Mouse (Mus musculus): ENCODE data around the gene Alg5. TPM values are rescaled to one million over a fixed set of nuclear protein-coding genes. Genes with fewer than 3 reads are reported as not detected.

The Alg5 gene
- polyA plus RNA-seq, 1 experiment from 2014 or later, result 37.5 TPM

- H3K27me3 ChIP-seq (ENCODE audit: control insufficient read depth, insufficient read depth, low read length), result no peaks in the 10 kb centered on the region
- ATAC-seq (ENCODE audit: insufficient number of reproducible peaks, low FRiP score, low TSS enrichment, low read depth) (no peak), DNase-seq (ENCODE audit: low spot score) (no peak)
- H3K9me3 ChIP-seq (ENCODE audit: control insufficient read depth, low read length), result no peaks in the 10 kb centered on the region
- 92% methylated on average over 6 of the region's 6 CpGs for WGBS
- no peak within 1 kb of the TSS for H3K27ac ChIP-seq (replicated peaks; ENCODE audit: low read depth, low read length)
- H3K4me1 ChIP-seq (ENCODE audit: control insufficient read depth, insufficient read depth, low read length), result no peaks in the 10 kb centered on the region
- no peak within 1 kb of the TSS for H3K4me3 ChIP-seq (ENCODE audit: low read depth, low read length)
- no peak within 1 kb of the TSS for H3K4me2 ChIP-seq (ENCODE audit: low read depth, severe bottlenecking)
- H3K9ac ChIP-seq (ENCODE audit: low read length), result no peak within 1 kb of the TSS
- H3K36me3 ChIP-seq (ENCODE audit: control insufficient read depth, insufficient read depth, low read length), result peaks cover 23% of the 10 kb centered on the region
These were observed 21.1 kb upstream of the Alg5 start, which contains the start of gene Gm21958 for GRCm38 (mm10) chr3:54714253-54714652. TSS of gene Gm21958 (minus strand) at chr3:54714353.

DNA sequence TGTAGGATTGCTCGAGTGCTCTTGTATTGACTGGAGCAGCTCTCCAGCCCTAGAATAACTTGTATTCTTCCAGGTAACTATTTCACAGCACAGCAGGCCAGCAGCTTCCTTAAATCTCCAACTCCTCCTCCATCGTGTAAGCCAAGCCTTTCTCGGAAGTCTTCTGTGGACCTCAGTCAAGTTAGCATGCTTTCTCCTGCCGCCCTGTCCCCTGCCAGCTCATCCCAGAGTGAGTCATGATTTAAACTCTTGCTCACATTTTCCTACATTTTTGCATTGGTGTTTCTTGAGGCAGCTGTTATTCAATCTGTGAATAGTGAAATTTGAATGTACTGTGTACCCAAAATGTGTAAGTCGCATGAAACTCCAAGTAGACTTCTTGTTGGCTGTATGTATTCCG is 19.9 kb upstream of the Alg5 start:
- Histone ChIP-seq H3K36me3 (ENCODE audit: control insufficient read depth, insufficient read depth, low read length) (peaks cover 23% of the 10 kb centered on the region), H3K27ac (replicated peaks; ENCODE audit: low read depth, low read length) (no peak overlapping the region), H3K27me3 (ENCODE audit: control insufficient read depth, insufficient read depth, low read length) (no peaks in the 10 kb centered on the region), H3K4me1 (ENCODE audit: control insufficient read depth, insufficient read depth, low read length) (no peaks in the 10 kb centered on the region), H3K9me3 (ENCODE audit: control insufficient read depth, low read length) (no peaks in the 10 kb centered on the region), H3K4me3 (ENCODE audit: low read depth, low read length) (no peak overlapping the region), H3K4me2 (ENCODE audit: low read depth, severe bottlenecking) (no peak overlapping the region), H3K9ac (ENCODE audit: low read length) (no peak overlapping the region)
- no peak for DNase-seq (ENCODE audit: low spot score)
- 94% methylated on average over 6 of the region's 6 CpGs for WGBS
- no peak for ATAC-seq (ENCODE audit: insufficient number of reproducible peaks, low FRiP score, low TSS enrichment, low read depth)

GRCm38 (mm10) chr3:54717348-54717747 is 18.0 kb upstream of the Alg5 start:
- Histone ChIP-seq H3K9me3 (ENCODE audit: control insufficient read depth, low read length) (no peaks in the 10 kb centered on the region), H3K9ac (ENCODE audit: low read length) (no peak overlapping the region), H3K27me3 (ENCODE audit: control insufficient read depth, insufficient read depth, low read length) (no peaks in the 10 kb centered on the region), H3K36me3 (ENCODE audit: control insufficient read depth, insufficient read depth, low read length) (peaks cover 21% of the 10 kb centered on the region), H3K4me3 (ENCODE audit: low read depth, low read length) (no peak overlapping the region), H3K27ac (replicated peaks; ENCODE audit: low read depth, low read length) (no peak overlapping the region), H3K4me1 (ENCODE audit: control insufficient read depth, insufficient read depth, low read length) (no peaks in the 10 kb centered on the region), H3K4me2 (ENCODE audit: low read depth, severe bottlenecking) (no peak overlapping the region)
- ATAC-seq (ENCODE audit: insufficient number of reproducible peaks, low FRiP score, low TSS enrichment, low read depth) (no peak), DNase-seq (ENCODE audit: low spot score) (no peak)
- WGBS, result 88% methylated on average over 6 of the region's 6 CpGs

DNA sequence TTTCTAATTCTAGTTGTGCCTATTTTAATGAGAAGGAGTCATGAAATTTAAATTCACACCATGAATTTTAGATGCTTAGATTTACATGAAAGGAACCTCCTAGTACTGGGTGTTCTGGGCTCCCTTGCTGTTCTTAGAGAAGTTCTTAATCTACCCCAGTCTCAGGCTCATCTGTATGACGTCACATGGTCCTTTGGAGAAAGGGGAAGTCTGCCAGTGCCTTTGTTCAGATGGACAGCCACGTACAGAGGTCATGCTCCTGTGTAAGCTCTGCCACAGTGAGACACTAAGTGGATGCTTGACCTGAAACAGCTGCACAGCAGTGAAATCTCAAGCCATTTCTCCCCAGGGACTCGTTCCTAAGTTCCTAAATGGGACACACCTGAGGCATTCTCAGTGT is 16.4 kb upstream of the Alg5 start:
- Histone ChIP-seq H3K4me3 (ENCODE audit: low read depth, low read length) (no peak overlapping the region), H3K4me1 (ENCODE audit: control insufficient read depth, insufficient read depth, low read length) (no peaks in the 10 kb centered on the region), H3K9ac (ENCODE audit: low read length) (no peak overlapping the region), H3K9me3 (ENCODE audit: control insufficient read depth, low read length) (no peaks in the 10 kb centered on the region), H3K27ac (replicated peaks; ENCODE audit: low read depth, low read length) (no peak overlapping the region), H3K36me3 (ENCODE audit: control insufficient read depth, insufficient read depth, low read length) (peaks cover 19% of the 10 kb centered on the region), H3K4me2 (ENCODE audit: low read depth, severe bottlenecking) (no peak overlapping the region), H3K27me3 (ENCODE audit: control insufficient read depth, insufficient read depth, low read length) (no peaks in the 10 kb centered on the region)
- WGBS, result 66% methylated on average over 3 of the region's 3 CpGs
- ATAC-seq (ENCODE audit: insufficient number of reproducible peaks, low FRiP score, low TSS enrichment, low read depth), result no peak
- no peak for DNase-seq (ENCODE audit: low spot score)

DNA sequence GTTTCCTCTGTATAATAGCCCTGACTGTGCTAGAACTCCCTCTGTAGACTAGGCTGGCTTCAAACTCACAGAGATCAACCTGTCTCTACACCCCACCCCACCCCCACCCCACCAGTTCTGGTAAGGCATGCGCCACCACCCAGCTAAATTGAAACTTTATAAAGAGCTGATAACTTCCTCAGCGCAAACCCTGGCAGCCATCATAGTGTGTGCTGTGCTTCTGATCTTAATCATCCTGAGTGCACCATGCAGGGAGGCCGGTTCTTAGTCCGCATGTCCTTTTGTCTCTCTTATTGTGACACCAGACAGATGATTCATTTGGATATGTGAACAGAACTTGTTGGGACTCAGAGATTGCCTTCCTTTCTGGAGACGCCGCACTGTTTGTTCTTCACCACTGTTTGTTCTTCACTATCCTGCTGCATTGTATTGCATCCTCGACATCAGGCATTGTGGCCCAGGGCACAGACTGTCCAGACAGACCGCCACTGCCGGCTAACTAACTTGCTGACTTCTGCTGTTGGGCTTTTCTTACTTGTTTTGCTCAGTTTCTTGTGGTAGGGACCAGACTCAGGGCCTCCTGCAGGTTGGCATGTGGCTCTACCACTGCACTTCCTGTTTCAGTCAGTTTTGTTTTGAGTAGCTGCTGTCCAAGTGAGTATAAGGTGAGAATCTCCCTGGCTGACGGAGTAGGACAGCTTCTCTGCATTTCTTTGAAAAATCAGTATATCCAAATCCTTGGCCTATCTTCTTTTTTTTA is 11.4 kb upstream of the Alg5 start:
- Histone ChIP-seq H3K4me3 (ENCODE audit: low read depth, low read length) (no peak overlapping the region), H3K4me2 (ENCODE audit: low read depth, severe bottlenecking) (no peak overlapping the region), H3K36me3 (ENCODE audit: control insufficient read depth, insufficient read depth, low read length) (peaks cover 1% of the 10 kb centered on the region; the same call in 1 of the 2 replicates), H3K27ac (replicated peaks; ENCODE audit: low read depth, low read length) (no peak overlapping the region), H3K27me3 (ENCODE audit: control insufficient read depth, insufficient read depth, low read length) (no peaks in the 10 kb centered on the region), H3K9ac (ENCODE audit: low read length) (no peak overlapping the region), H3K9me3 (ENCODE audit: control insufficient read depth, low read length) (no peaks in the 10 kb centered on the region), H3K4me1 (ENCODE audit: control insufficient read depth, insufficient read depth, low read length) (no peaks in the 10 kb centered on the region)
- ATAC-seq (ENCODE audit: insufficient number of reproducible peaks, low FRiP score, low TSS enrichment, low read depth) (no peak), DNase-seq (ENCODE audit: low spot score) (no peak)
- 92% methylated on average over 10 of the region's 10 CpGs for WGBS

DNA sequence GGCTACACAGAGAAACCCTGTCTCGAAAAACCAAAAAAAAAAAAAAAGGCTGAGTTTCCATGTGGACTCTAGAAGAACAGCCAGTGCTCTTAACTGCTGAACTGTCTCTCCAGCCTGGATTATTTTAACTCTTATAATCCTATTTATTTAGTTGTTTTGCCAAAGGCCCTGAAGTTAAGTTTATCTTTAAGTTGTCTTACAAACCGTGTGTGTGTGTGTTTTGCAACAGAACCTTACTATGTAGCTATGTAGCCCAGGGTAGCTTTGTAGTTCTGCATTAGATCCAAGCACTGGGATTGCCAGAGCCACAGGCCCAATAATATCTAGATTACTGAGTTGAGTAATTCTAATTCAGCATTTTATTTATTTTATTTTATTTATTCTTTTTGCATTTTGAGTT is 10.0 kb upstream of the Alg5 start:
- H3K4me1 ChIP-seq (ENCODE audit: control insufficient read depth, insufficient read depth, low read length), result no peaks in the 10 kb centered on the region
- DNase-seq (ENCODE audit: low spot score) (no peak), ATAC-seq (ENCODE audit: insufficient number of reproducible peaks, low FRiP score, low TSS enrichment, low read depth) (no peak)
- no peaks in the 10 kb centered on the region for H3K9me3 ChIP-seq (ENCODE audit: control insufficient read depth, low read length)
- H3K9ac ChIP-seq (ENCODE audit: low read length), result no peak overlapping the region
- 83% methylated on average over 2 of the region's 2 CpGs for WGBS
- H3K4me3 ChIP-seq (ENCODE audit: low read depth, low read length), result no peak overlapping the region
- peaks cover 9% of the 10 kb centered on the region for H3K36me3 ChIP-seq (ENCODE audit: control insufficient read depth, insufficient read depth, low read length)
- no peak overlapping the region for H3K4me2 ChIP-seq (ENCODE audit: low read depth, severe bottlenecking)
- no peak overlapping the region for H3K27ac ChIP-seq (replicated peaks; ENCODE audit: low read depth, low read length)
- H3K27me3 ChIP-seq (ENCODE audit: control insufficient read depth, insufficient read depth, low read length), result no peaks in the 10 kb centered on the region

- Histone ChIP-seq H3K9me3 (ENCODE audit: control insufficient read depth, low read length) (no peaks in the 10 kb centered on the region), H3K4me2 (ENCODE audit: low read depth, severe bottlenecking) (no peak overlapping the region), H3K27ac (replicated peaks; ENCODE audit: low read depth, low read length) (no peak overlapping the region), H3K27me3 (ENCODE audit: control insufficient read depth, insufficient read depth, low read length) (no peaks in the 10 kb centered on the region), H3K4me3 (ENCODE audit: low read depth, low read length) (no peak overlapping the region), H3K36me3 (ENCODE audit: control insufficient read depth, insufficient read depth, low read length) (peaks cover 11% of the 10 kb centered on the region), H3K4me1 (ENCODE audit: control insufficient read depth, insufficient read depth, low read length) (0 out of 2 replicates have a peak, but pooled peaks cover 4% of the 10 kb centered on the region), H3K9ac (ENCODE audit: low read length) (no peak overlapping the region)
- no peak for ATAC-seq (ENCODE audit: insufficient number of reproducible peaks, low FRiP score, low TSS enrichment, low read depth)
- WGBS, result 93% methylated on average over 2 of the region's 2 CpGs
- no peak for DNase-seq (ENCODE audit: low spot score)
These were observed 7.8 kb upstream of the Alg5 start for GRCm38 (mm10) chr3:54727588-54727987.

- H3K4me3 ChIP-seq (ENCODE audit: low read depth, low read length), result no peak overlapping the region
- no peak overlapping the region for H3K27ac ChIP-seq (replicated peaks; ENCODE audit: low read depth, low read length)
- DNase-seq (ENCODE audit: low spot score) (no peak), ATAC-seq (ENCODE audit: insufficient number of reproducible peaks, low FRiP score, low TSS enrichment, low read depth) (no peak)
- WGBS, result 91% methylated on average over 6 of the region's 6 CpGs
- H3K36me3 ChIP-seq (ENCODE audit: control insufficient read depth, insufficient read depth, low read length), result peaks cover 13% of the 10 kb centered on the region
- H3K4me1 ChIP-seq (ENCODE audit: control insufficient read depth, insufficient read depth, low read length), result 0 out of 2 replicates have a peak, but pooled peaks cover 4% of the 10 kb centered on the region
- no peaks in the 10 kb centered on the region for H3K9me3 ChIP-seq (ENCODE audit: control insufficient read depth, low read length)
- H3K27me3 ChIP-seq (ENCODE audit: control insufficient read depth, insufficient read depth, low read length), result no peaks in the 10 kb centered on the region
- no peak overlapping the region for H3K4me2 ChIP-seq (ENCODE audit: low read depth, severe bottlenecking)
- H3K9ac ChIP-seq (ENCODE audit: low read length), result no peak overlapping the region
These were observed 7.2 kb upstream of the Alg5 start for GRCm38 (mm10) chr3:54728100-54728499.

Measured in limb, embryonic 11.5 days (tissue).